Mouse (Mus musculus) stomach, embryonic 14.5 days (tissue): ENCODE data around the gene Lsp1. TPM values are rescaled to one million over a fixed set of nuclear protein-coding genes. Genes with fewer than 3 reads are reported as not detected.

ENCODE experiments used
- ATAC-seq: fragments of 200-750 bp; cut with Nextera tagmentation; 2 replicates; pipeline ENCODE4 v1.8.0; 2017; ENCODE audit warnings: low read depth, moderate TSS enrichment; ENCODE audit not compliant: insufficient number of reproducible peaks, insufficient read depth, low FRiP score
- H3K27ac ChIP-seq: fragments of 300-500 bp; sonication (generic); 2 replicates; pipeline ENCODE4 v1.5.1; 2014; ENCODE audit warnings: mild to moderate bottlenecking, low read length, moderate library complexity, mixed read lengths
- H3K27me3 ChIP-seq: fragments of 300-500 bp; sonication (generic); 2 replicates; pipeline ENCODE4 v1.6.1; 2014; ENCODE audit warnings: low read length, control low read depth, mixed read lengths; ENCODE audit not compliant: control insufficient read depth, insufficient read depth
- H3K36me3 ChIP-seq: fragments of 300-500 bp; sonication (generic); 2 replicates; pipeline ENCODE4 v1.6.1; 2014; ENCODE audit warnings: mild to moderate bottlenecking, control low read depth, low read length, moderate library complexity, mixed read lengths; ENCODE audit not compliant: control insufficient read depth, insufficient read depth
- H3K4me1 ChIP-seq: fragments of 300-500 bp; sonication (generic); 2 replicates; pipeline ENCODE4 v1.6.1; 2014; ENCODE audit warnings: low read length, control low read depth, mixed read lengths; ENCODE audit not compliant: control insufficient read depth, insufficient read depth
- H3K4me2 ChIP-seq: fragments of 300-500 bp; sonication (generic); replicated peaks from 2 replicates; pipeline ENCODE4 v1.6.1; 2014; ENCODE audit warnings: low read depth, low read length, control low read depth
- H3K4me3 ChIP-seq: fragments of 300-500 bp; sonication (generic); 2 replicates; pipeline ENCODE4 v1.5.1; 2014; ENCODE audit warnings: low read depth, low read length, control low read depth
- H3K9ac ChIP-seq: fragments of 300-500 bp; sonication (generic); replicated peaks from 2 replicates; pipeline ENCODE4 v1.6.1; 2014; ENCODE audit warnings: low read depth, mild to moderate bottlenecking, control low read depth, low read length, moderate library complexity, mixed read lengths
- H3K9me3 ChIP-seq: fragments of 300-500 bp; sonication (generic); 2 replicates; pipeline ENCODE4 v1.6.1; 2016; ENCODE audit warnings: low read depth, low read length, control low read depth; ENCODE audit not compliant: control insufficient read depth
- WGBS: fragments of 180-500 bp; shearing (Covaris S2); extraction: QIAGEN DNeasy Blood & Tissue Kit; methylation state at CpG from one replicate; pipeline ENCODE4 v1.1.7; 2014; 5-methylcytosine and 5-hydroxymethylcytosine counted together
- polyA plus RNA-seq: library from polyadenylated mRNA; unstranded; fragments of >200 nt; fragmentation: Nextera tagmentation; extraction: Ambion mirVana; gene quantifications from 2 replicates; pipeline ENCODE4 v1.2.1, GENCODE M21; 2014

Lsp1 gene
- polyA plus RNA-seq, 1 experiment from 2014 or later: 194 TPM

GRCm38 (mm10) chr7:142516221-142516978, 55.8 kb downstream of the Lsp1 start:
- Histone ChIP-seq H3K27ac (peak overlapping the region; percentile 93), H3K9ac (no peak overlapping the region; the same call in 1 of the 2 replicates), H3K27me3 (no peaks in the 10 kb centered on the region), H3K4me3 (no peak overlapping the region), H3K36me3 (no peaks in the 10 kb centered on the region), H3K9me3 (no peaks in the 10 kb centered on the region), H3K4me1 (peaks cover 28% of the 10 kb centered on the region), H3K4me2 (peak overlapping the region; percentile 10; the same call in 1 of the 2 replicates)
- WGBS: 31% methylated on average over 21 of the region's 21 CpGs
- peak; percentile 80; the same call in 1 of the 2 replicates for ATAC-seq

- Histone ChIP-seq H3K4me3 (no peak overlapping the region), H3K27ac (peak overlapping the region; percentile 93; the same call in 1 of the 2 replicates), H3K9ac (no peak overlapping the region), H3K9me3 (no peaks in the 10 kb centered on the region), H3K27me3 (no peaks in the 10 kb centered on the region), H3K4me1 (peaks cover 32% of the 10 kb centered on the region), H3K36me3 (no peaks in the 10 kb centered on the region), H3K4me2 (no peak overlapping the region)
- peak; percentile 40; the same call in 1 of the 2 replicates for ATAC-seq
- WGBS: 37% methylated on average over 3 of the region's 3 CpGs
Observed at GRCm38 (mm10) chr7:142517531-142517930, 56.9 kb downstream of the Lsp1 start.

- peak overlapping the region; percentile 33; the same call in 1 of the 2 replicates for H3K27ac ChIP-seq
- no peaks in the 10 kb centered on the region for H3K9me3 ChIP-seq
- H3K4me3 ChIP-seq: no peak overlapping the region
- ATAC-seq: no peak
- no peaks in the 10 kb centered on the region for H3K27me3 ChIP-seq
- 77% methylated on average over 4 of the region's 4 CpGs for WGBS
- H3K36me3 ChIP-seq: no peaks in the 10 kb centered on the region
- H3K4me2 ChIP-seq: no peak overlapping the region
- no peak overlapping the region for H3K9ac ChIP-seq
- H3K4me1 ChIP-seq: peaks cover 52% of the 10 kb centered on the region
Observed at GRCm38 (mm10) chr7:142520331-142520730, 59.7 kb downstream of the Lsp1 start.

- no peak overlapping the region for H3K4me2 ChIP-seq
- no peak overlapping the region for H3K9ac ChIP-seq
- ATAC-seq: no peak
- 30% methylated on average over 4 of the region's 4 CpGs for WGBS
- H3K4me3 ChIP-seq: no peak overlapping the region
- peak overlapping the region; percentile 76 for H3K27ac ChIP-seq
- H3K4me1 ChIP-seq: peaks cover 45% of the 10 kb centered on the region
- H3K27me3 ChIP-seq: no peaks in the 10 kb centered on the region
- no peaks in the 10 kb centered on the region for H3K36me3 ChIP-seq
- no peaks in the 10 kb centered on the region for H3K9me3 ChIP-seq
Observed at GRCm38 (mm10) chr7:142522352-142522751, 61.7 kb downstream of the Lsp1 start.

GRCm38 (mm10) chr7:142523200-142523990, 62.8 kb downstream of the Lsp1 start:
- H3K9ac ChIP-seq: no peak overlapping the region

GRCm38 (mm10) chr7:142525342-142526178, 65.0 kb downstream of the Lsp1 start:
- Histone ChIP-seq H3K4me3 (no peak overlapping the region), H3K36me3 (no peaks in the 10 kb centered on the region), H3K27ac (peak overlapping the region; percentile 81), H3K9me3 (no peaks in the 10 kb centered on the region), H3K4me1 (peaks cover 49% of the 10 kb centered on the region), H3K4me2 (no peak overlapping the region), H3K27me3 (no peaks in the 10 kb centered on the region), H3K9ac (no peak overlapping the region)
- 34% methylated on average over 13 of the region's 13 CpGs for WGBS
- ATAC-seq: peak; percentile 30; the same call in 1 of the 2 replicates

More at GRCm38 (mm10) chr7:142523200-142523990, 62.8 kb downstream of the Lsp1 start:
- H3K4me2 ChIP-seq: no peak overlapping the region
- no peak for ATAC-seq
- no peaks in the 10 kb centered on the region for H3K9me3 ChIP-seq
- peak overlapping the region; percentile 78; the same call in 1 of the 2 replicates for H3K27ac ChIP-seq
- H3K4me1 ChIP-seq: peaks cover 52% of the 10 kb centered on the region
- no peaks in the 10 kb centered on the region for H3K36me3 ChIP-seq
- H3K27me3 ChIP-seq: no peaks in the 10 kb centered on the region
- H3K4me3 ChIP-seq: no peak overlapping the region
- WGBS: 30% methylated on average over 17 of the region's 17 CpGs

- no peaks in the 10 kb centered on the region for H3K36me3 ChIP-seq
- H3K4me3 ChIP-seq: no peak overlapping the region
- H3K4me2 ChIP-seq: no peak overlapping the region
- no peak for ATAC-seq
- H3K27me3 ChIP-seq: no peaks in the 10 kb centered on the region
- WGBS: 40% methylated on average over 10 of the region's 10 CpGs
- H3K9me3 ChIP-seq: no peaks in the 10 kb centered on the region
- peak overlapping the region; percentile 34; the same call in 1 of the 2 replicates for H3K27ac ChIP-seq
- H3K4me1 ChIP-seq: peaks cover 51% of the 10 kb centered on the region
- H3K9ac ChIP-seq: no peak overlapping the region
Observed at GRCm38 (mm10) chr7:142529350-142529749, 68.7 kb downstream of the Lsp1 start.
